Comparison of ENCODE assay signal across 26 mouse cellular contexts in the genomic region with DNA sequence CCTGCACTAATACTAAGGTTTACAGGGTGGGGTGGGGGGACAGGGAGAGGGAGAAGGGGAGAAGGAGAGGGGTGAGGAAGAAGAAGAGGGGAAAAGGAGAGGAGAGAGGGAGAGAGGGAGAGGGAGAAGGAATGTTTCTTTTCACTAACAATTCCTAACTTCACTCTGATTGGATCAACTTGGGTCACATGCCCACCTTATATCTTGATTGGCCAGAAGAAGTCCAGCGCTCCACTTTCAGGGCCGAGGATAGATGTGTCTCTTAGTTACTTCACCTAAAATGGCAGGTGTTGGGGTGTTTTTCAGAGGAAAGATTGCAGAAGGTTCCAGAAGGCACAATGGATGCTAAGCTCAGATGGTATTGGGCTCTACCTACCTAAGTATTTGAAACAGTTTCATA.
"Had no signal": no experiment of that assay in that cellular context is flagged by ENCODE, and none has a peak within 500 bp of the region (broad histone marks: within the 10 kb centered on the region; RNA-seq: fewer than 3 reads in every experiment).

No protein-coding gene starts in this region.

- H3K9me3 ChIP-seq: embryonic facial prominence, embryonic 10.5 days; embryonic facial prominence, embryonic 12.5 days; embryonic facial prominence, embryonic 13.5 days; embryonic facial prominence, embryonic 15.5 days; forebrain, embryonic 10.5 days; forebrain, embryonic 12.5 days; forebrain, embryonic 15.5 days had no signal

- H3K36me3 ChIP-seq: embryonic facial prominence, embryonic 10.5 days; embryonic facial prominence, embryonic 12.5 days; embryonic facial prominence, embryonic 13.5 days; embryonic facial prominence, embryonic 15.5 days; forebrain, embryonic 10.5 days; forebrain, embryonic 12.5 days; forebrain, embryonic 15.5 days had no signal

- H3K4me2 ChIP-seq: embryonic facial prominence, embryonic 12.5 days; embryonic facial prominence, embryonic 13.5 days; embryonic facial prominence, embryonic 15.5 days; forebrain, embryonic 12.5 days; forebrain, embryonic 15.5 days had no signal

- H3K4me3 ChIP-seq: embryonic facial prominence, embryonic 10.5 days; embryonic facial prominence, embryonic 12.5 days; embryonic facial prominence, embryonic 13.5 days; embryonic facial prominence, embryonic 15.5 days; erythroblast, embryonic 14.5 days; forebrain, embryonic 10.5 days; forebrain, embryonic 12.5 days; forebrain, embryonic 15.5 days; gastrocnemius, adult 2 months; heart, adult 2 months had no signal

- H3K27ac ChIP-seq: embryonic facial prominence, embryonic 10.5 days; embryonic facial prominence, embryonic 12.5 days; forebrain, embryonic 12.5 days; forebrain, embryonic 15.5 days; gastrocnemius, adult 2 months; heart, adult 2 months had no signal

- ATAC-seq: forebrain, embryonic 14.5 days; forebrain, embryonic 15.5 days; forebrain, embryonic 16.5 days had no signal

- H3K27me3 ChIP-seq: embryonic facial prominence, embryonic 12.5 days; embryonic facial prominence, embryonic 13.5 days; embryonic facial prominence, embryonic 15.5 days; forebrain, embryonic 12.5 days; forebrain, embryonic 15.5 days had no signal

- H3K4me1 ChIP-seq: embryonic facial prominence, embryonic 12.5 days; embryonic facial prominence, embryonic 13.5 days; forebrain, embryonic 15.5 days had no signal

- DNase-seq: cerebellum, adult 9-10 months; cerebellum, adult 9-11 months; cerebellum, postnatal 10 days; cerebellum, postnatal 14 days; cerebellum, postnatal 25 days; cerebellum, postnatal 36 days; embryo, embryonic 11 days; forebrain, postnatal 0 days; gastrocnemius, adult 2 months; gastrocnemius, postnatal 10 days; gastrocnemius, postnatal 14 days; gastrocnemius, postnatal 25 days; gastrocnemius, postnatal 36 days; heart, adult 11 months; heart, adult 18-20 months; heart, adult 2 months had no signal

- H3K9ac ChIP-seq: embryonic facial prominence, embryonic 12.5 days; embryonic facial prominence, embryonic 13.5 days; embryonic facial prominence, embryonic 15.5 days; forebrain, embryonic 12.5 days; forebrain, embryonic 15.5 days had no signal
